Mouse (Mus musculus) G1E (cell line): ENCODE data around the gene Rpl22.

Experiments
- CTCF ChIP-seq: IDR thresholded peaks from 2 replicates; pipeline ENCODE4 v1.5.1; 2012; ENCODE audit warnings: low read depth, low read length, inconsistent platforms, mixed read lengths
- GATA1 ChIP-seq: IDR thresholded peaks from 2 replicates; pipeline ENCODE4 v1.6.1; 2012; ENCODE audit warnings: borderline replicate concordance, low read length, inconsistent platforms, mixed read lengths
- POLR2AphosphoS5 ChIP-seq: IDR thresholded peaks from 2 replicates; pipeline ENCODE4 v1.6.1; 2012; ENCODE audit warnings: low read depth, low read length, inconsistent platforms; ENCODE audit not compliant: insufficient replicate concordance
- TAL1 ChIP-seq: conservative IDR thresholded peaks from 2 replicates; pipeline ENCODE4 v1.6.1; 2012; ENCODE audit warnings: low read depth, low read length, inconsistent platforms, mixed read lengths

GRCm38 (mm10) chr4:152287317-152288120 is 38.0 kb upstream of the Rpl22 start:
- no peak for TF ChIP-seq CTCF
- no peak for TF ChIP-seq POLR2AphosphoS5
- TF ChIP-seq GATA1, result no peak
- TF ChIP-seq TAL1, result no peak
